Mouse (Mus musculus) ES-Bruce4 (cell line): ENCODE measurements at regions not wholly inside any gene's neighbourhood (a gene's known extent, or its start where the extent isn't known, plus 50 kb on each side); places are given as distances from the start of the nearest gene placed in this dataset.

ENCODE experiments used
- H3K27ac ChIP-seq: 2 replicates; pipeline ENCODE4 v1.5.1; 2012; ENCODE audit warnings: low read length, inconsistent platforms; ENCODE audit not compliant: insufficient read depth
- H3K27me3 ChIP-seq: 2 replicates; pipeline ENCODE4 v1.6.1; 2012; ENCODE audit warnings: mild to moderate bottlenecking, low read length, inconsistent platforms; ENCODE audit not compliant: control insufficient read depth, poor library complexity, insufficient read depth, severe bottlenecking
- H3K36me3 ChIP-seq: 2 replicates; pipeline ENCODE4 v1.6.1; 2012; ENCODE audit warnings: inconsistent platforms, mild to moderate bottlenecking, low read length, moderate library complexity; ENCODE audit not compliant: control insufficient read depth, poor library complexity, insufficient read depth, severe bottlenecking
- H3K4me1 ChIP-seq: one replicate; pipeline ENCODE4 v1.8.1; 2011; ENCODE audit warnings: low read length; ENCODE audit not compliant: control insufficient read depth, insufficient read depth
- H3K4me3 ChIP-seq: 2 replicates; pipeline ENCODE4 v1.5.1; 2011; ENCODE audit warnings: low read depth, mild to moderate bottlenecking, low read length
- H3K9ac ChIP-seq: 2 replicates; pipeline ENCODE4 v1.6.1; 2012; ENCODE audit warnings: low read depth, mild to moderate bottlenecking, inconsistent platforms; ENCODE audit not compliant: poor library complexity, severe bottlenecking
- H3K9me3 ChIP-seq: replicated peaks from 2 replicates; pipeline ENCODE4 v1.6.1; 2012; ENCODE audit warnings: mild to moderate bottlenecking, low read length, inconsistent platforms; ENCODE audit not compliant: control insufficient read depth, poor library complexity, insufficient read depth, severe bottlenecking
- CTCF ChIP-seq: IDR thresholded peaks from one replicate; pipeline ENCODE4 v1.8.1; 2011; ENCODE audit warnings: low read depth, low read length
- EP300 ChIP-seq: IDR thresholded peaks from 2 replicates; pipeline ENCODE4 v1.6.1; 2011; ENCODE audit warnings: low read depth, low read length; ENCODE audit not compliant: insufficient read depth
- POLR2A ChIP-seq: IDR thresholded peaks from one replicate; pipeline ENCODE4 v1.8.1; 2011; ENCODE audit warnings: low read length; ENCODE audit not compliant: insufficient read depth

- TF ChIP-seq EP300: no peak
- no peak for TF ChIP-seq POLR2A
- no peak for TF ChIP-seq CTCF
- Histone ChIP-seq H3K27ac (no peak overlapping the region), H3K4me1 (no peaks in the 10 kb centered on the region), H3K27me3 (no peaks in the 10 kb centered on the region), H3K36me3 (no peaks in the 10 kb centered on the region), H3K9me3 (no peaks in the 10 kb centered on the region), H3K4me3 (no peak overlapping the region), H3K9ac (no peak overlapping the region)
Measured at GRCm38 (mm10) chr4:67677589-67677988, 850.2 kb downstream of the Tlr4 start.

- H3K4me1 ChIP-seq: no peaks in the 10 kb centered on the region
- no peak overlapping the region for H3K4me3 ChIP-seq
- no peaks in the 10 kb centered on the region for H3K27me3 ChIP-seq
- H3K9ac ChIP-seq: no peak overlapping the region
- TF ChIP-seq CTCF: no peak
- no peak for TF ChIP-seq EP300
- TF ChIP-seq POLR2A: no peak
- H3K9me3 ChIP-seq: no peaks in the 10 kb centered on the region
- no peaks in the 10 kb centered on the region for H3K36me3 ChIP-seq
- no peak overlapping the region for H3K27ac ChIP-seq
Measured at GRCm38 (mm10) chr4:67698438-67698837, 871.1 kb downstream of the Tlr4 start.
